Mouse (Mus musculus): ENCODE results near the gene Has1. TPM values are rescaled to one million over a fixed set of nuclear protein-coding genes. Genes with fewer than 3 reads are reported as not detected.
A peak's percentile ranks its signal among the peaks of the same experiment; 100 is the strongest.

Gene Has1
- polyA plus RNA-seq (2016; fragmentation: Nextera tagmentation; extraction: Ambion mirVana) = 1.3 and 1.4 TPM in 2 replicates

- H3K9ac ChIP-seq = 0 out of 2 replicates have a peak within 1 kb of the TSS, but pooled peaks have one; percentile 27
- H3K27ac ChIP-seq = no peak within 1 kb of the TSS
- peaks cover under 1% of the 10 kb centered on the region for H3K27me3 ChIP-seq
- H3K4me1 ChIP-seq = no peaks in the 10 kb centered on the region
- 49% methylated on average over 8 of the region's 8 CpGs for WGBS
- no peaks in the 10 kb centered on the region for H3K9me3 ChIP-seq (replicated peaks)
- no peak within 1 kb of the TSS for H3K4me2 ChIP-seq (replicated peaks)
- H3K4me3 ChIP-seq = no peak within 1 kb of the TSS
- H3K36me3 ChIP-seq = 0 out of 2 replicates have a peak, but pooled peaks cover 4% of the 10 kb centered on the region
- ATAC-seq (ENCODE audit: low FRiP score) = peak; percentile 6; the same call in 1 of the 2 replicates
Measured at GRCm38 (mm10) chr17:17855064-17855838, at the start of gene Has1. Has1 (minus strand) TSS chr17:17855205.

- Histone ChIP-seq H3K4me2 (replicated peaks) (no peak overlapping the region), H3K9me3 (replicated peaks) (no peaks in the 10 kb centered on the region), H3K36me3 (no peaks in the 10 kb centered on the region), H3K9ac (no peak overlapping the region), H3K27ac (no peak overlapping the region), H3K27me3 (no peaks in the 10 kb centered on the region), H3K4me1 (no peaks in the 10 kb centered on the region), H3K4me3 (no peak overlapping the region)
- WGBS = 85% methylated on average over 1 of the region's 1 CpGs
- no peak for ATAC-seq (ENCODE audit: low FRiP score)
Measured at GRCm38 (mm10) chr17:17900768-17901167, 45.8 kb upstream of the Has1 start.

- Histone ChIP-seq H3K27ac (no peak overlapping the region), H3K27me3 (no peaks in the 10 kb centered on the region), H3K9me3 (replicated peaks) (no peaks in the 10 kb centered on the region), H3K4me2 (replicated peaks) (no peak overlapping the region), H3K4me1 (no peaks in the 10 kb centered on the region), H3K36me3 (no peaks in the 10 kb centered on the region), H3K4me3 (no peak overlapping the region), H3K9ac (no peak overlapping the region)
- no peak for ATAC-seq (ENCODE audit: low FRiP score)
- 79% methylated on average over 2 of the region's 2 CpGs for WGBS
Measured at GRCm38 (mm10) chr17:17899268-17899667, 44.3 kb upstream of the Has1 start.

- H3K4me1 ChIP-seq = no peaks in the 10 kb centered on the region
- no peaks in the 10 kb centered on the region for H3K27me3 ChIP-seq
- no peaks in the 10 kb centered on the region for H3K36me3 ChIP-seq
- no peak overlapping the region for H3K9ac ChIP-seq
- H3K9me3 ChIP-seq (replicated peaks) = no peaks in the 10 kb centered on the region
- H3K4me3 ChIP-seq = no peak overlapping the region
- ATAC-seq (ENCODE audit: low FRiP score) = no peak
- H3K4me2 ChIP-seq (replicated peaks) = no peak overlapping the region
- WGBS = 6% methylated on average over 4 of the region's 4 CpGs
- no peak overlapping the region for H3K27ac ChIP-seq
Measured at GRCm38 (mm10) chr17:17896039-17896438, 41.0 kb upstream of the Has1 start.

GRCm38 (mm10) chr17:17889732-17890425 is 34.9 kb upstream of the Has1 start:
- no peak for ATAC-seq (ENCODE audit: low FRiP score)
- no peaks in the 10 kb centered on the region for H3K9me3 ChIP-seq (replicated peaks)
- no peaks in the 10 kb centered on the region for H3K27me3 ChIP-seq
- no peak overlapping the region for H3K4me3 ChIP-seq
- H3K4me2 ChIP-seq (replicated peaks) = no peak overlapping the region
- WGBS = 86% methylated on average over 2 of the region's 2 CpGs
- H3K4me1 ChIP-seq = no peaks in the 10 kb centered on the region
- H3K36me3 ChIP-seq = no peaks in the 10 kb centered on the region
- H3K27ac ChIP-seq = no peak overlapping the region
- H3K9ac ChIP-seq = no peak overlapping the region

GRCm38 (mm10) chr17:17887774-17888248 is 32.8 kb upstream of the Has1 start, which contains the start of the genes Fpr2 and Fpr3:
Fpr2 (plus strand) TSS chr17:17887824.
Fpr3 (plus strand) TSS chr17:17887852.
- no peak within 1 kb of the TSS for H3K9ac ChIP-seq
- 69% methylated on average over 1 of the region's 1 CpGs for WGBS
- ATAC-seq (ENCODE audit: low FRiP score) = no peak
- H3K4me2 ChIP-seq (replicated peaks) = no peak within 1 kb of the TSS
- H3K4me1 ChIP-seq = no peaks in the 10 kb centered on the region
- H3K36me3 ChIP-seq = no peaks in the 10 kb centered on the region
- H3K27ac ChIP-seq = no peak within 1 kb of the TSS
- no peaks in the 10 kb centered on the region for H3K9me3 ChIP-seq (replicated peaks)
- no peak within 1 kb of the TSS for H3K4me3 ChIP-seq
- H3K27me3 ChIP-seq = no peaks in the 10 kb centered on the region

- WGBS = 68% methylated on average over 1 of the region's 1 CpGs
- H3K9me3 ChIP-seq (replicated peaks) = no peaks in the 10 kb centered on the region
- H3K9ac ChIP-seq = no peak within 1 kb of the TSS
- no peak within 1 kb of the TSS for H3K4me2 ChIP-seq (replicated peaks)
- no peak within 1 kb of the TSS for H3K4me3 ChIP-seq
- no peaks in the 10 kb centered on the region for H3K4me1 ChIP-seq
- H3K27me3 ChIP-seq = no peaks in the 10 kb centered on the region
- ATAC-seq (ENCODE audit: low FRiP score) = no peak
- no peaks in the 10 kb centered on the region for H3K36me3 ChIP-seq
- no peak within 1 kb of the TSS for H3K27ac ChIP-seq
Measured at GRCm38 (mm10) chr17:17883840-17884239, 28.8 kb upstream of the Has1 start, which contains the start of gene Fpr1. Fpr1 (minus strand) TSS chr17:17883940.

- 91% methylated on average over 3 of the region's 3 CpGs for WGBS
Measured at GRCm38 (mm10) chr17:17882672-17883071, 27.7 kb upstream of the Has1 start.

GRCm38 (mm10) chr17:17879347-17879746 is 24.3 kb upstream of the Has1 start:
- Histone ChIP-seq H3K9ac (no peak overlapping the region), H3K4me1 (no peaks in the 10 kb centered on the region), H3K9me3 (replicated peaks) (no peaks in the 10 kb centered on the region), H3K27ac (no peak overlapping the region), H3K27me3 (no peaks in the 10 kb centered on the region), H3K4me3 (no peak overlapping the region), H3K36me3 (no peaks in the 10 kb centered on the region), H3K4me2 (replicated peaks) (no peak overlapping the region)
- 80% methylated on average over 1 of the region's 1 CpGs for WGBS
- ATAC-seq (ENCODE audit: low FRiP score) = no peak

More at GRCm38 (mm10) chr17:17882672-17883071, 27.7 kb upstream of the Has1 start:
- Histone ChIP-seq H3K9ac (no peak overlapping the region), H3K27me3 (no peaks in the 10 kb centered on the region), H3K4me3 (no peak overlapping the region), H3K4me1 (no peaks in the 10 kb centered on the region), H3K27ac (no peak overlapping the region), H3K4me2 (replicated peaks) (no peak overlapping the region), H3K36me3 (no peaks in the 10 kb centered on the region), H3K9me3 (replicated peaks) (no peaks in the 10 kb centered on the region)
- ATAC-seq (ENCODE audit: low FRiP score) = no peak

GRCm38 (mm10) chr17:17871697-17872096 is 16.7 kb upstream of the Has1 start:
- Histone ChIP-seq H3K27ac (no peak overlapping the region), H3K4me1 (no peaks in the 10 kb centered on the region), H3K9me3 (replicated peaks) (no peaks in the 10 kb centered on the region; the same call in 1 of the 2 replicates), H3K36me3 (no peaks in the 10 kb centered on the region), H3K4me2 (replicated peaks) (no peak overlapping the region), H3K4me3 (no peak overlapping the region), H3K9ac (no peak overlapping the region), H3K27me3 (no peaks in the 10 kb centered on the region)
- no peak for ATAC-seq (ENCODE audit: low FRiP score)
- 87% methylated on average over 2 of the region's 2 CpGs for WGBS

- Histone ChIP-seq H3K4me2 (replicated peaks) (no peak overlapping the region), H3K36me3 (peaks cover 1% of the 10 kb centered on the region; the same call in 1 of the 2 replicates), H3K4me3 (no peak overlapping the region), H3K27me3 (no peaks in the 10 kb centered on the region), H3K27ac (no peak overlapping the region), H3K9ac (no peak overlapping the region), H3K9me3 (replicated peaks) (no peaks in the 10 kb centered on the region; the same call in 1 of the 2 replicates), H3K4me1 (no peaks in the 10 kb centered on the region)
- ATAC-seq (ENCODE audit: low FRiP score) = no peak
- WGBS = 78% methylated on average over 2 of the region's 2 CpGs
Measured at GRCm38 (mm10) chr17:17870892-17871550, 16.0 kb upstream of the Has1 start.
